Mouse (Mus musculus) liver, embryonic 14.5 days (tissue): ENCODE results near the gene Vmp1.

Experiments
- CTCF ChIP-seq: IDR thresholded peaks from 2 replicates; pipeline ENCODE4 v1.5.1; 2016; ENCODE audit warnings: antibody characterized with exemption, low read depth, control low read depth
- EP300 ChIP-seq: IDR thresholded peaks from 2 replicates; pipeline ENCODE4 v1.6.1; 2016; ENCODE audit warnings: antibody characterized with exemption, low read depth

- TF ChIP-seq EP300 (no peak), CTCF (no peak)
These were observed 17.5 kb upstream of the Vmp1 start for GRCm38 (mm10) chr11:86701151-86701550.
